Mouse (Mus musculus): ENCODE results near the gene Tmem268.

- TF ChIP-seq CTCF (IDR thresholded peaks at IDR 0.05; ENCODE audit: low read depth) (no peak), EP300 (IDR thresholded peaks at IDR 0.05; ENCODE audit: low read depth) (no peak)
These were observed 37.4 kb downstream of the Tmem268 start for GRCm38 (mm10) chr4:63596010-63596409.
